Mouse (Mus musculus): ENCODE results near the gene A030005K14Rik. TPM values are rescaled to one million over a fixed set of nuclear protein-coding genes. Genes with fewer than 3 reads are reported as not detected.

Gene A030005K14Rik
- polyA plus RNA-seq, 1 experiment = not detected

GRCm38 (mm10) chr1:83038109-83038672 is 21.0 kb downstream of the A030005K14Rik start, which contains the start of gene Slc19a3:
Gene Slc19a3 (minus strand): TSS chr1:83038448.
- peak in 1 of 2 experiments; percentile 47 for DNase-seq (ENCODE audit: extremely low spot score in 1 of 2, low spot score in 1 of 2)

GRCm38 (mm10) chr1:83036892-83037667 is 22.1 kb downstream of the A030005K14Rik start:
- DNase-seq (ENCODE audit: extremely low spot score in 1 of 2, low spot score in 1 of 2) = no peak

DNA sequence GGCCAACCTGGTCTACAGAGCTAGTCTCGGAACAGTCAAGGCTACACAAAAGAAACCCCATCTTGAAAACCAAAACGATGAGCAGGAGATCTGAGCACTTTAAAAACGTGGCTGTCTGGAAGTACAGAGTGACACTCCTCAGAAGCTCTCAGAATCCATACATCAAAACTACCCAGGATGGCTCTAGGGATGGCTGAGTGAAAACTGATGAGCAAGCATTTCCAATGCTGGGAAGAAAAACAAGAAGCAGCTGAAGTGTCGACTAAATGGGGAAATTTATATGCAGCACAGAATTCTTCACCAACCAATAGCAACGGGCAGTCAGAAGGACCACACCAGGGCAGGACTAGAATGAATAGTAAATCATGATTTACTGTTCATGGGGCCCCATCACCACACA is 24.7 kb downstream of the A030005K14Rik start:
- DNase-seq (ENCODE audit: extremely low spot score in 1 of 2, low spot score in 1 of 2) = no peak

- DNase-seq (ENCODE audit: extremely low spot score in 1 of 2, low spot score in 1 of 2) = no peak
These were observed 26.7 kb downstream of the A030005K14Rik start for GRCm38 (mm10) chr1:83032508-83032907.

GRCm38 (mm10) chr1:83031950-83032349 is 27.2 kb downstream of the A030005K14Rik start:
- no peak for DNase-seq (ENCODE audit: extremely low spot score in 1 of 2, low spot score in 1 of 2)

DNA sequence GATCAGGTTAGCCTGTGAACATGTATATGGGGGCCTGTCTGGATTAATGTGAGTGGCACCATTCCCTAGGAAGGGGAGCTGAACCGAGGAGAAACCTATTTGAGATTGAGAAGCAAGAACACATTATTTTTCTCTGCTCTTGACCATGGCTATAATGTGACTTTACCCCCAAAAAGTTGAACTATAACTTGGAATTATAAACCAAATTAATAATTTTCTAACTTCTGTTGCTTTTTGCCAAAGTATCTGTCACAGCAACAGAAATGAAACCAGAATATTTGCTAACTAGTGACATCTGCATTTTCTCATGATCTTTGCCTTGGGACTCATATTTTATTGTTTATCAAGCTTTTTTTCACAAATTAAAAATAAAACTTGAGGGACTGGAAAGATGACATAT is 42.6 kb downstream of the A030005K14Rik start:
- no peak for DNase-seq (ENCODE audit: extremely low spot score in 1 of 2, low spot score in 1 of 2)

DNA sequence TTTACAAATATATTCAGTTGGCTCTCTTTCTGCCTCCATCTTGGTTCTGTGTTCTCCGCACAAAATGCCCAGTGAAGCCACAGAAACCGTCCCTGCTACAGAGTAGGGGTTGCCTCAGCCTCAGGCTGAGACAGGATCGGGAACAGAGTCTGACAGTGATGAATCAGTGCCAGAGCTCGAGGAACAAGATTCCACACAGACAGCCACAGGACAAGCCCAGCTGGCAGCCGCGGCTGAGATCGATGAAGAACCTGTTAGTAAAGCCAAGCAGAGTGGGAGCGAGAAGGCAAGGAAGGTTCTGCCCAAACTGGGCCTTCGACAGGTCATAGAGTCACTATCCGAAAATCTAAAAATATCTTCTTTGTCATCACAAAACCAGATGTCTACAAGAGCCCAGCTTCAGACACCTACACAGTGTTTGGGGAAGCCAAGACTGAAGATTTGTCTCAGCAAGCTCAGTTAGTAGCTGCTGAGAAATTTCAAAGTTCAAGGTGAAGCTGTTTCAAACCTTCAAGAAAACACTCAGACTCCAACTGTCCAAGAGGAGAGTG is 43.8 kb downstream of the A030005K14Rik start:
- no peak for DNase-seq (ENCODE audit: extremely low spot score in 1 of 2, low spot score in 1 of 2)

- DNase-seq (ENCODE audit: extremely low spot score in 1 of 2, low spot score in 1 of 2) = no peak
These were observed 44.7 kb downstream of the A030005K14Rik start for GRCm38 (mm10) chr1:83014477-83014876.

Other genes with a start within 250 kb of the A030005K14Rik start
- gene Agfg1, start 219.9 kb downstream of the A030005K14Rik start, polyA plus RNA-seq (2012; rRNA removed) = 36.0 and 36.3 TPM in 2 replicates
- gene A030005L19Rik, start 146.1 kb downstream of the A030005K14Rik start, polyA plus RNA-seq (2012; rRNA removed) = 1.5 and 2.2 TPM in 2 replicates
- gene A030014E15Rik, start 134.5 kb downstream of the A030005K14Rik start, polyA plus RNA-seq (2012; rRNA removed) = 0.15 and 0.20 TPM in 2 replicates
- not detected in 2 replicates for gene Gm6217, start 128.0 kb downstream of the A030005K14Rik start, polyA plus RNA-seq (2012; rRNA removed)
- not detected in 2 replicates for gene A030003K21Rik, start 116.0 kb downstream of the A030005K14Rik start, polyA plus RNA-seq (2012; rRNA removed)
- not detected in 2 replicates for gene Gm7544, start 103.4 kb downstream of the A030005K14Rik start, polyA plus RNA-seq (2012; rRNA removed)
- not detected in 2 replicates for gene Gm47955, start 99.1 kb downstream of the A030005K14Rik start, polyA plus RNA-seq (2012; rRNA removed)
- gene Gm47959, start 58.8 kb downstream of the A030005K14Rik start, polyA plus RNA-seq (2012; rRNA removed) = not detected in 2 replicates
- 3.8 and 5.0 TPM in 2 replicates for gene Slc19a3, start 20.9 kb downstream of the A030005K14Rik start, polyA plus RNA-seq (2012; rRNA removed)
- not detected in 2 replicates for gene Krtap28-10, start 16.9 kb downstream of the A030005K14Rik start, polyA plus RNA-seq (2012; rRNA removed)
- gene Gm47969, start 14.4 kb downstream of the A030005K14Rik start, polyA plus RNA-seq (2012; rRNA removed) = 0.14 TPM in 1 of 2 replicates, not detected in the other
- gene Krtap28-13, start 1.6 kb upstream of the A030005K14Rik start, polyA plus RNA-seq (2012; rRNA removed) = 0.18 TPM in 1 of 2 replicates, not detected in the other
- gene Ccl20, start 57.4 kb upstream of the A030005K14Rik start, polyA plus RNA-seq (2012; rRNA removed) = not detected in 2 replicates
- gene Daw1, start 100.4 kb upstream of the A030005K14Rik start, polyA plus RNA-seq (2012; rRNA removed) = 0.44 and 0.48 TPM in 2 replicates